Mouse (Mus musculus) frontal cortex, adult 2 months (tissue): ENCODE results near the gene Commd1. TPM values are rescaled to one million over a fixed set of nuclear protein-coding genes. Genes with fewer than 3 reads are reported as not detected.

Source experiments
- DNase-seq, 2 experiments: peaks; one replicate each; pipeline ENCODE4 v3.0.0; 2022; ENCODE audit warnings: low spot score in 1 of 2; ENCODE audit errors: extremely low spot score in 1 of 2
- polyA plus RNA-seq: library from polyadenylated mRNA; depleted of rRNA; stranded (reverse); fragments of >200 nt; gene quantifications from 2 replicates; pipeline ENCODE4 v1.2.3, GENCODE M21; 2012; rRNA removed

Commd1 gene
- polyA plus RNA-seq: 39.1 and 46.5 TPM in 2 replicates

DNA sequence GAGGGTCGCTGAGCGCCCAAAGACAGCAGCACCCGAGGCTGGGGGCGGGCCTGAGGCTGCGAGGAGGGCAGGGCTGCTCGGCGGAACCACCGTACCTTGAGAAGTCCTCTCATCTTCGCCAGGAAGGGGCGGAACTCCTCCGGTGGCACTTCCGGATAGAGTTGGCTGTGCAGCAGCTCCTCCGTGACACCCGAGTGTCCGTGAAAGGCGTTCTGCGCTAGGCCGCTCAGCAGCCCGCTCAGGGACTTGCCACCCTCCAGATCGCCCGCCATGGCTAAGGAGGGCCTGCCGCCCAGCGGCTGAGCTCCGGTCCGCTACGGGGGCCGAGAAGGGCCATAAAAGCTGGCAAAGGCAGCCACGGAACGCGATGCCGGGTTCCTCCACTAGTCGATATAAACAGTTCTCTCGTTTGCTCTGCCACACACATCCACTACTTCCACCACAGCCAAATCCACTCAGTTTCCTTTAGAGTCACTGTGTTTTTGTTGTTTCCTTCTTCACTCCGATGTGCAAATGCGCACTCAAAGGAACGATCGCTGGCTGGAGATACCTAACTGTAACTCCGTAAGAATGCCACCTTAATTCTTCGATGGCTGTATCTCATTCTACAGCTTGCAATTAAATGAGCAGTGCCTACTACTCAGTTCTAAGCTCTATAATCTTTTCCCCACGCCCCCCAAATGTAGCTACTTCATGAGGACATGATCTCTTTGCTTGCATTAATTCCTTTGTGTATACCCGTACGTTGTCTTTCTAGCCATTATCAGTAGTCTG is at the start of gene Commd1, which contains the start of gene Gm28048:
TSS of gene Commd1 (minus strand) at position 399 of the 774 bp plus-strand sequence.
TSS of gene Gm28048 (minus strand) at position 107 of the 774 bp plus-strand sequence.
- peak; percentile 86 to 97 for DNase-seq

DNA sequence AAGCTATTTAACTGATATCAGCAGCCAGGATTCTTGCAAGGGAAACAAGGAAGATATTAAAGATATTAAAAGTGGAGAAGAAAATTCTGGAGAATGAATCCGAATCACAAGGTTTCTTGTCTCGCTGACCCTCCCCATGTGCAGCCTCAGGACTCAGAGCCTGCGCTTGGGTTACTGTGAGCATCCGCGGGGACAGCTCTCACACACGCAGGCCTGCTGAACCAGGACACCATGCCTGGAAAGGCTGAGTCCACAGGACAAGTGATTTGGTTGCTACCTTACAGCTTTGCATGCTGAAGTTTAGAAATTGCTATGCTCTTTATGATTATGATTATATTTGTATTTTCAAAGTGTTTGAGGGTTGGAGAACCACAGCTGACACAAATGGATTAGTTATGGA is 47.2 kb upstream of the Commd1 start:
- no peak for DNase-seq

DNA sequence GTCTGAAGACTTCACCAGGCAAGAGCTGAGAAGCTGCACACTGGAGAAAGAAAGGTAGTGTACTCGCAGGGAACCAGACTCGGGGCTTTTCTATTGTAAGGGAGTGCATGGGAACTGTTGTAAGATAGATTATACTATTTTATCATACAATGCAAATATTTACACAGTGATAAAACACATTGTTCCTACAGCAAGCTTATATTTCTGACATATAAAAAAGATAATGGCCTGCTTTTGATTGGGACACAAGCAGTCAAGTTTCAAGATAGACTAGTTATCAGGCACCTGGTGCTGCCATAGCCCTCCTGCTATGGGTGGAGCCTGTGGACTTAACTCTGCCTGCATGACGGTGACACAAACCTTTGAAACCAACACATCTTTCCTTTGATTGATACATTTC is 46.8 kb upstream of the Commd1 start:
- no peak for DNase-seq

DNA sequence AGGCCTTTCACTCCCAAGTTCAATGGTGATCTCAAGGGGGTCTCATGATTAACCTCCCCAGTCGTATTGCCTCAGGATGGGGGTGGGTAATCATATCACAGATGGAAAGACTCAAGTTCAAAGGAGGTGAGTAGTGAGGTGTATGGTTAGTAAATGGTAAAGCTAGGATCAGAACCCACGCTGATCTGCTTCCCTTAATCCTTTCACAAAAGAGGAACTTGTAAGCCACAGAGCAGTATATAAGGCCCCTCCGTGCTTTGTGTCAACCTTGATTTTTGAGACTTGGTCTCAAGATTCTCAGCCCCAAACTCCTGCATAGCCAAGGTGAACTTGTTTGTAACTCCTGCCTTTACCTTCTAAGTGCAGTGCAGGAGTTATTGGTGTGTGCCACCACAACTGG is 42.0 kb upstream of the Commd1 start:
- no peak for DNase-seq

DNA sequence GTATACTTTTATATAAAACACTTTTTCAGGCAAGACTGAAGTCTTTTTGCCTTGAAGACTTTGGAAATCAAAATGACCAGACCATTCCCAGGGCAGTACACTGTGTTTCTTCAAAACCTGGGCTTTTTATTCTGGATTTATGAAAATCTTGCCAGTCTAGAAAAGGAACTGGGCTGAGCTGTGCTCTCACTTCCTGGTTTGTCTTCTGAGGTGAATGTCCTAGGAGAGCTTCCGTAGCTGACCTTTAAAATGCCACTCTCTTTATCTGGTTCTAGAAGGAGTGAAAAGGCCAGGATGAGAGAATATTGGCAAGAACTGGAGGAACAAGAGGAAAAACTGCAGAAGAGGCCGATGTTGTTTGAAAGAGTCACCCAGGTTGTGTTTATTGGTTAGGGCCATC is 41.0 kb upstream of the Commd1 start:
- DNase-seq: no peak

DNA sequence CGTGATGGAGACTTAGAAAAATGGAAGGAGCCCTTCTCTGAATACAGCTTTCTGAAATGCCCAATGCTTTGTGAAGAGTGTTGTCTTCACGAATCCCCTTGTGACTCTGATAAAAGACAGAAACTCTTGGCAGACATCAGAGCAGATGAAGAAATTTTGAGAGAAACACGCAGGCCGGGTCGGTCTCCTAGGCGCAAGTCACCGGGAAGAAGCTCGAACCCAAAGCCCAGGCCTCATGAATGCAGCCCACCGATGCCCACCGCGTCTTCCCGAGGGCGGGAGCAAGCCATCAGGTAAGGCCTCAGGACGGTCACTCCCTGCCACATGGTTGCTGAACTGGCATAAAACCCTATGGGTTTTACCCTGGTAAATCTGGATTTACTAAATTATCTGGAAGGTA is 38.7 kb upstream of the Commd1 start:
- no peak for DNase-seq

DNA sequence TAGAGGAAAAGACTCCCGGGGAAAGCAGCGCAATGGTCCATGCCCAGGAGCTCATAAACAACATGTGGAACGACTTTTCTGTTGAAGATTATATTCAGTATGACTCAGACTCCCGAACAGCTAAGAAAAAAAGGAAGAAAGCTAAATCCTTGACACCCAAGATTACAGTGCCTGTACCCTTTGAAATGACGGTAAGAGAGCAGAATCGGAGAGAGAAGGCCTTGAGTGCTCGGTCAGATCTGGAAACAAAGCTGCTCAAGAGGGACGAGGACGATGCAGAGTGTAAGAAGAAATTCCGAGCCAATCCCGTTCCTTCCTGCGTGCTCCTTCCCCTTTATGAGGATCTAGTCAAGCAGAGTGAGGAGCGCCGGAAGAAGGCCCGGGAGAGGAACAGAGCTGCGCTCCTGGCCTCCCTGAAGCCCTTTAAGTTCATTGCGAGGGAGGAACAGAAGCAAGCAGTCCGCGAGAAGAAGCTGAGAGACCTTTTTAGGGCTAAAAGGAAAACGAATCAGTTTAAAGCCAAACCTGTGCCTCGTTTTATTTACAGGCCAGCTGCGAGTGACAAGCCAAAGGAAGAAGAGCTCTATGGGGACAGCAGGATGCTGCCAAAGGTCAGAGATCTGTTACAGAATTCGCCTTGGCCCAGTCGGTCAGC is 38.1 kb upstream of the Commd1 start:
- DNase-seq: no peak

DNA sequence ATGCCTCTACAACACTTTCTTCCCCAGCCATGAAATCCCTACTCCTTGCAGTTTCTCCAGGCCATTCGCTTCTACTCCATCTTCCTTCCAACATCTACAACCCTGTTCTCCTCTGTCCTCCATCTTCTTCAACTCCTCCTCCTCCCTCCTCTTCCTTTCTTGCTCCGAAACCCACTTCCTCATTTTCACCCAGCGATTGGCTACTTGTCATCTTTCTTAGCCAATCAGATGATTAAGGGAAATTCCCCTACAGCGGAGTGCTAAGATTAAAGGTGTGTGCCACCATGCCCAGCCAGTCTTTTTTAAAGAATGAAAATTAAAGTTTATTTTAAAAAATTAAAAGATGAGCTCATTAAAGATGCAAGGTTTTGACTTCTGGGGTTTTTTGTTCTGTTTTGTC is 35.8 kb upstream of the Commd1 start:
- no peak for DNase-seq

DNA sequence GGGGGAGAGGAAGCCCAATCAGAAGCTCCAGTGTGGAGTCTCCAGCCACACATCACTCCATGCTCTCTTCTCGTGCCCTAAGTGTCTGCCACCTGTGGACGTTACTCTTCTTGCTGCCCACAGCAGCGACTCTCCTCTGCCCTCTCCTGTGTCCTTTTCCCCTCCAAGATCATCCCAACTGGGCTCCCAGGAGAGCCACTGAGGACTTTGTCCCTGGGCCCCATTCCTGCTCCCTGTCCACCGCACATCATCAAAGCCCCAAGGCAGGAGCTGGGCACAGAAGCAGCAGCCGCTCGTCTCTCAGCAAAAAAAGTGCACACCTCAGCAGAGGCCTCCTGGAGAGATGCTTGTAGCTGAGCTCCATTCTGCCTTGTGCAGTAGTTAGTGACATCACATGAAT is 32.8 kb upstream of the Commd1 start:
- no peak for DNase-seq

DNA sequence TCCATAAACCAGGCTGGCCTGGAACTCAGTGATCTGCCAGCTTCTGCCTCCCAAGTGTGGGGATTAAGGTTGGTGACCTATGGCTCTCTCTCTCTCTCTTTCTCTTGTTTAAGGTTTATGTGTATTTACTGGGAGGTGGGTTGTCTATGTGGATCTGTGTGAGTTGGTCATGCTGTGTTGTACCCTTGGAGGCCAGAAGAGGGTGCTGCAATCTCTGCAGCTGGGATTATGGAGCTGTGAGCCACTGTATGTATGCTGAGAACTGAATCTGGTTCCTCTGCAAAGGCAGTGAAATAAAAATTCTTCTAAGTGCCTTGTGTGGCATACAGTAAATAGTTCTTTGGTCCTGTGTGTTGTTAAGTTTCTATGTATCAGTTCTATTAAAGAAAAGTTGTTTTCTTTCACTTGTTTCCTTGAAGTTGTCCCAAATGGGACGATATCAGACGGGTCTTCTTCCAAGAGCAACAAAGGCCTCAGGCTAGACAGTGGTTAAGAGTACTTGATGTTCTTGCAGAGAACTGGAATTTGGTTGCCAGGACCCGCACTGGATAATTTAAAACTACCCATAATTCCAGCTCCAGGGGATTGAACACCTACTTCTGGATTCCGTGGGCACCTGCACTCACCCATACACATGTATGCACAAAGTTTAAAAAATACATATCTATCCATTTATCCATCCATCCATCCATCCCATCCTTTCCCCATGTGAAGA is 31.6 kb upstream of the Commd1 start:
- DNase-seq: no peak

DNA sequence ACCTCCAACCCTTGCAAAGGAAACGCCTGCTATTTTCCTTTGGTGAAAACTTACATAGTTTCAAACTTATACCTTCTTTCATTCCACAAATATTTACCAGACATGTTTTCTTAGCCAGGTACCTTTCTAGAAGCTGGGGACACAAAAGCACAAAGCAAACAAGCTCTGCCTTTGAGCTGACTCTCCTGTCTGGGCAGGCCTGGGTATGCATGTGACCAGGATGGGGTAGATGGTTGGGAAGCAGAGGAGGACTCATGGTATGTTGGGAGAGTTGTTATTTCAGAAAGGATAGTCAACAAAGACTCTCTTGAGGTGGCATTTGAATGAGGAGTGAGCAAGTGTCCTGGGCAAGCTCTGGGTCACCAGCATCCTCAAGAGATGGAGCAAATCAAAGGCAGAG is 30.9 kb upstream of the Commd1 start:
- DNase-seq: no peak

DNA sequence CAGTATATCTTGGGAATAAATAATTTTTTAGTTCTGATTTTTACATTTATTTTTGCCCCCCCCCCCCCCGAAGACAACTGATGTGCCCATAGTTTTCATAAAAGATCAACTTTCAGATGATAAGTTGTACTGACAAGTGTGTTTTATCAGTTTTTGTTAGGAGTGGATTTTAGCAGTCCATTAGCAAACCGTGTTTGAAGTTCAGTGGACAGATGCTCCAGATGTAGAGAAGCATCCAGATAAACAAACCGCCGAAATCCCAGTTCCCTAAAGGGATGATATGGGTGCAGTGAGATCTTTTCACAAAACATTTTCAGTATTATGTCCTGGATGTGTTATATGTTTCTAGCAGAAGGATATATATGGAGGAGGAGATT is 26.6 kb upstream of the Commd1 start:
- no peak for DNase-seq

DNA sequence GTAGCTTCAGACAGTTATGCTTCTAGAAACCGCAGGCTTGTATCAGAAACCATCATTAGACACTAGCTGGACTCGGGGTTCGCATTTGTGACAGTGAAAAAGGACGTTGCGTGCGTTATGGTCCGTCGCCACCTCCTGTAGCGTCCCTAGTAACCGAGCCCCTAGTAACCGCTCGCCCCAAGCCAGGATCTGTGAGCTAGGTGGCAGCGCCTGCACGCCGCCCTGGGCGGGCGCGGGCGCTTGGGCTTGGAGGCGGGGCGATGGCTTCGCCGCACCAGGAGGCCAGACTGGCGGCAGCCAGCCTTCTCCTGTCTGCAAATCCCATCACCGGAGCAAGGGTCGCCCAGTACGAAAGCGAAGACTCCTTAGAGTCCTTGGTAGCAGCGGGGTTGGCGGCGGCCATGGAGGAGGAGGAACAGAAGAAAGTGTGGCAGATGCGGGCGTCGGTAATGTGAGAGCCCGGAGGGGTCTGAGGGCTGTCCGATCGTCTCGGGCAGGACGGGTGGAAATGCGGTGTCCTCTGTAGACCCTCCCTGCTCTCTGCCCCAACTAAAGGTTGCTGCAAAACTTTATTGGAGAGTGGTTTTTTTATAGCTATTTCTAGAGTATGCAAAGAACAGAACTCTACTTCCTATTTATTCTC is 26.1 kb upstream of the Commd1 start:
- DNase-seq: peak; percentile 55 to 76

DNA sequence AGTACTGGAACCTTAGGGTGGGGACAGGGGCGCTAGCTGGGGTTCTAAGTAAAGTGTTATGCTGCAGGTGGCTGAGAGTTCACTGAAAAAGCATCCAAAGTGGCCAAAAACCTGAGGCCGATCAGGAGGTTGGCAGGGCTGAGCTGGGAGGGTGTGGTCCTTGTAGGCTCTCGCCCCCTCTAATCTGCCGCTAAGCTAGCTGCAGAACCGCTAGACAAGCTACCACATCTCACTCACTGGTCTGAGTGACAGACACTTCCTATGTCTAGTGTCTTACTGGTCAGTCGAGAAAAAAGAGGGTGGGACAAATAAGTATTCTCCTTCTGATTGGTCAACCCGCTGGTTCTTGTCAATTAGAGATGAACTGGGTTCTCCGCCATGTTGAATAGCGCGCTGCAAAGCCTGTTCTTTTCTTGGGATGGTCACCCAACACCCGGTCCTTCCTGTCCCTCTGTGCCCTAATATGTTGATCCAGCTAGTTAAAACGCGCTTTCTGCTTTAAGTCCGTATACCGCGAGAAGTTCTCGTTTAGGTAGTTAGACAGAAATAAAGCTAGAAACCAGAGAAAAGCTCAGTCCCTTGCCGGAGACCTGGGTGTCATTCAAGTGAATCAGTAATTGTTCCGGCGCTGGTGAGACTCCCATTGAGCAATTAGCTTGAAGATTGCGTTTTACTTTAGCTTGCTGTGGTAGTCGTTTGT is 25.4 kb upstream of the Commd1 start, which contains the start of gene Fam161a:
TSS of gene Fam161a (plus strand) at position 51 of the 700 bp plus-strand sequence.
- DNase-seq: peak; percentile 93 to 94

DNA sequence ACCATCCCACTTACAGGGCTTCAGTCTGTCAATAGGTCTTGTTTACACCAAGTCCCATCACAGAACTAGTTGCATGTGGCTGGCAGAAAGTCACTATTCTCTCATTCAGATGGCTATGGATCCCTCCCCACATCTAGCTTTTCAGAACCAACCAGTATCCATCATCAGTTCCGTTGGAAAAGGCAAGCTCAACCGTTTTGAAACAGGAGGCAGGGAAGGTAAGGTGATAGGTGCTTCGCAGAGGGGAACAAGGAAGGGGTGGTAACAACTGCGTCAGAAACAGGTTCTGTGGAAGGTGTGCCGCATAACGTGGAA is 24.9 kb upstream of the Commd1 start:
- no peak for DNase-seq

DNA sequence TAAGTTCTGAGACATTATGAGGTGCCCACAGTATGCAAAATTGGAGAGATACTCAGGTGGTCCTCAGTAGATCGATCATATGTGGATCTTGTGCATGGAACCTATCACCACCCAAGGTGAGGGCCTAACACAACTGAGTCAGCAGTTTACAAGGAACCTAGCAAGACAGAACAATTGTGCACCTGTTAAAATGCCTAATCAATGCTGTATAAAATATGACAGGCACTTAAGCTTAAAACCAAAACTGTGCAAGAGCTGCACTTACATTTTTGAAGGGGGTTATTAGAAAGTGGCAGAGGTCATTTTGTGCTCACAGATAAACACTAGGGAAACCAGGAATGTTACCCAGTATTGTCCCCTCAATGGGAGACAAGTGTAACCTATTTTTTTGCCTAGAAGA is 23.1 kb upstream of the Commd1 start:
- DNase-seq: no peak

DNA sequence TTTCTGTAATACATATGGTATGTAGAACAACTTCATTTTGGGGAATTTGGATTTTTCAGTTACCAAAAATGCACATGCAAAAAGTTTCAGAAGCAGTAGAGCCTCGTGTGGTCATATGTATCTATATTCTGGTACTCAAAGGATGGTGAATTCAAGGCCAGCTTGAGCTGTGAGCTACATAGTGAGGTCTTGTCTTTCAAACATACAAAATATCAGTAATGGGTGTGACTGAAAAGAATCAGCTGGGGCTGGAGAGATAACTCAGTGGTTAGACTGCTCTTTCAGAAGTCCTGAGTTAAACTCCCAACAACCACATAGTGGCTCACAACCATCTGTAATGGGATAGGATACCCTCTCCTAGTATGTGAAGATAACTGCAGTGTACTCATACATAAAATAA is 16.1 kb upstream of the Commd1 start:
- DNase-seq: no peak

DNA sequence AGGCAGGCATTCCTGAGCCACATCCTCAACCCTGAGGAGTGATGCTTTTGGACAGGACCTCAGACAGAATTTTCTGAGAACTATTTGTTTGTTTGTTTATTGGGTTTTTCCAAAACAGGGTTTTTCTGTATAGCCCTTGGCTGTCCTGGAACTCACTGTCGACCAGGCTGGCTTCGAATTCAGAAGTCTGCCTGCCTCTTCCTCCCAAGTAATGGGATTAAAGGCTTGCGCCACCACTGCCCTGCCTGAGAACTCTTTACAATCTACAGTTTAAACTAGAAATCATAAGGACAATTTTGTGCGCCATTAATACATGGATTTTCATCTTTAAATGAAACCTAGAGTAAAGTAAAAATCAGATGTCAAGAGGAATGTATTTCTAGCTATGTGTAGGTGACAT is 13.3 kb upstream of the Commd1 start:
- no peak for DNase-seq

DNA sequence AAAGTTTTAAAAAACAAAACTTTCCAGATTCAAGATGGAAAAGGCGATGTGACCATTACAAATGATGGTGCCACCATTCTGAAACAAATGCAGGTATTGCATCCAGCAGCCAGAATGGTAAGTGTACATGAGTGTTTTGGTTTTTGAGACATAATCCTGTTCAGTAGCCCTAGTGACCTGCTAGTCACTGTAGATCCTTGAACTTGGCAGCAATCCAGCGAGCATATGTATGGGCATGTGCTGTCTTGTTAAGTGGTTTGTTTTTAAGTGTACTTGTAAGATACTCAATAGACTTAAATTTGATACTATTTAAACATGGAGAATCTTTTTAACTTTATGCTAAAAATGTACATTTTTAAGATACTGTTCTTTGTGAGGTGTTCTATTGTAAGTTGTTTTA is 12.1 kb upstream of the Commd1 start:
- no peak for DNase-seq

DNA sequence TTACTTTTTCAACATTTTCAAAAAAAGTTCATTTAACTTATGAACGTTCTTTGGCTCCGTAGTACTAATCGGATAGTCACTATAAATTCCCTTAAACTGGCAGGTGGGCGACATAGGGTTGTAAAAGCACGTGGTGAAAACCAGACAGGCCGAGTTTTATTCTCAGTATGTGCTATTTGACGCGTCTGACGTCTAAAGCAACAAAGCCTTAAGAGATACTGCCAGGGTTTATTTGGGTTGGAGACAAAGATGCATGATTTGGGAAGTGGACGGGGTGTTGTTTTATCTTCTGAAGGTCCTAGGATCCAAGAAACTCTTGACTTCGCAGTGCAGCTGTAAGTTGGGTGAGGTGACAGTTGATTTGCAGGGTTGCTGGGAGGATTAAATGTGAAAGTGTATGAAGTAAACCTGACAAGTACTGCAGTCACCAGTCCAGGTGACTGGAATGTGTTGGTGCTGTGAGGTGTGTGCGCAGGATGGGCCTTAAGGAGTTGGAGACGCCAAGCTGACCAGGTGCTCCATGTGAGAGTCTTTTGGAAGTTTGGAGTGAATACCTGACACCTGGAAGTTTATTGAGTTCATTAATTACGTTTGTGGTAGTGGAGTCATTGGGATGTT is 9.1 kb upstream of the Commd1 start:
- no peak for DNase-seq
